Mouse (Mus musculus): Measurements from ENCODE around the gene Zkscan3.

DNA sequence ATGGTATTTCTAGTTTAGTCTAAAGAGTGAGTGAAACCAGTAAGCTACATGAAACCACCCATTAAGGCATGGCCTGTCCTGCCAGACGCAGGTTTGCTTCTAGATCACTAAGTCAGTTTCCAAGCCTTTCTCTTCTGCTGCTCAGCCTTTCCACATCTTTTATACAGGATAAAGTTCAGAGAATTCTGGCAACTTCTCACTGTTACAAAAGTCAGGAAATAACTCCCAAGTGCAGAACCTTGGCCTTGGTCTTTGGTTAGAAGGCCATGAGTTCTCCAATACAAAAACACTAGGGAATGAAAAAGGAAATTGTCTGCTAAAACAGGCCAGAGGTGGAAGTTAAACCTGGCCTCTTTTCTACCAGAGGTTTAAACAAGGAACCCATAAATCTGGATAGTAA lies 7.3 kb downstream of the Zkscan3 start:
- TF ChIP-seq POLR2A (IDR thresholded peaks at IDR 0.05; ENCODE audit: low read depth, low read length), result no peak
- TF ChIP-seq CTCF (IDR thresholded peaks at IDR 0.05; ENCODE audit: extremely low read depth, insufficient read length, insufficient replicate concordance, low read depth, low read length), result no peak

Data from small intestine, adult 2 months (tissue).